Mouse (Mus musculus) embryonic fibroblast, embryonic 13.5 days (primary cell): ENCODE measurements around the gene Filip1.

Experiments
- CTCF ChIP-seq: IDR thresholded peaks from 2 replicates; pipeline ENCODE4 v1.5.1; 2011; ENCODE audit warnings: mild to moderate bottlenecking, control low read depth, low read length, moderate library complexity, borderline replicate concordance; ENCODE audit not compliant: insufficient read depth
- POLR2A ChIP-seq: IDR thresholded peaks from 2 replicates; pipeline ENCODE4 v1.6.1; 2011; ENCODE audit warnings: low read depth, mild to moderate bottlenecking, control low read depth, low read length, moderate library complexity

GRCm38 (mm10) chr9:79944872-79945271 lies 67.8 kb downstream of the Filip1 start:
- TF ChIP-seq CTCF: no peak
- TF ChIP-seq POLR2A: no peak
